Mouse (Mus musculus) neutrophil, adult 5-6 weeks (primary cell): Measurements from ENCODE around the gene Olfr177. TPM values are rescaled to one million over a fixed set of nuclear protein-coding genes. Genes with fewer than 3 reads are reported as not detected.

Experiments used
- ATAC-seq: fragments of 151-379, 151-347 bp; 2 replicates; pipeline ENCODE4 v1.8.0; 2017; ENCODE audit warnings: mild to moderate bottlenecking, moderate TSS enrichment; ENCODE audit not compliant: insufficient number of reproducible peaks, poor library complexity, low FRiP score, severe bottlenecking; ENCODE audit errors: extremely low read depth
- total RNA-seq: library from RNA; stranded (forward); fragments of 200-1000 nt; gene quantifications from 2 replicates; pipeline ENCODE4 v1.2.3, GENCODE M21; 2017

Olfr177 gene
- total RNA-seq: 0.25 TPM in 1 of 2 replicates, not detected in the other

DNA sequence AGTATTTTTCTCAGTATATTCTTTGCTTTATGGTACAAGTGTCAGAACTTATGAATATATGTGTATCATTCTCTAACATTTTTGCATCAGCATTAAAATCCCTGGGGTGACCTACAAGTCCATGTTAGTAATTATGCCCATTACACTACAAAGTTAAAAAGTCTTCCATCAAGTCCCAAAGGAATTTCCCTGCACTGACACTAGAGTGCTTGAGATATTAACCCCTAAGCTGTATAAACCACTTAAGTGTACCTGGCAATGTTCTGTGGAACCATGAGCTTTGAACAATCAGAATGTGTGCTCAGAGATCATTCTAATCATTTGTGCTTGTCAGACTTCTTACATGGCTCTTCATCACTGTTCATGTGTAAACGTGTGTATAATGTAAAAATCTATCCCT, at the start of gene Olfr177:
Gene Olfr177 (minus strand): TSS at position 101 of the 400 bp plus-strand sequence.
- ATAC-seq: no peak

DNA sequence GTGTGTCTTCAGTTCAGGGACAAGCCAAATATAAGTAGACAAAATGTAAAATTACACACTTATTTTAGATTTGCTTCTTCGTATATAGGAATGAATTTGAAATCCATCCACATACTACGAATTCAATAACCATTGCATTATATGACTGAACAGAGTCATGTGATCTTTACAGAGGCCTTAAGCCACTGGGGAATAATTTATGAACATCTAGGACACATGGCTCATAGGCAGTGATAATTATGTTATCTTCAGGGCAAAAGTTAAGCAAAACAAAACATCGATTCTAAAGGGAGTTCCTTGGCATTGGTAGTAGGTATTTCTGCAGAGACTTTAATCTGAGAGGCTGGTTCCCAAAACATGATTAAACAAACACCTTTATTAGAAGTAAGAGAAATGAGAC, 17.4 kb upstream of the Olfr177 start, which contains the start of gene Olfr178:
Gene Olfr178 (minus strand): TSS at position 101 of the 400 bp plus-strand sequence.
- ATAC-seq: no peak

DNA sequence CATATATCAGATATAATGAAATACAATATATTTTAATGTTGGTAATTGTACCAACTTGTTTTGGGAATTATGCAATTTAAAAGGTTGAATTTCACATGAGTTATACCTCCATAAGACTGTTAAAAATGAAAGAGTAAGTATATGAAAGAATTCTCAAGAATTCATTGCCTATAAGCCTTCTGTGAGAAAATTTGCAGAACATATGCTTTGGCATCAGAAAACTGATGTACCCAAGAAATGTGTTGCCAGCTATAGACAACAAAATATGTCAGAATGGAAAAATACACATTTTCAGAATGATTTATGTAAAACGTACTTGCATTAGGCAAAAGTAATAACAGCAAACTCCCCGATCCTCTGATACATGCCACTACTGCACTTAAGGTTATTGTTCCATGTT, 9.8 kb upstream of the Olfr177 start:
- no peak for ATAC-seq

DNA sequence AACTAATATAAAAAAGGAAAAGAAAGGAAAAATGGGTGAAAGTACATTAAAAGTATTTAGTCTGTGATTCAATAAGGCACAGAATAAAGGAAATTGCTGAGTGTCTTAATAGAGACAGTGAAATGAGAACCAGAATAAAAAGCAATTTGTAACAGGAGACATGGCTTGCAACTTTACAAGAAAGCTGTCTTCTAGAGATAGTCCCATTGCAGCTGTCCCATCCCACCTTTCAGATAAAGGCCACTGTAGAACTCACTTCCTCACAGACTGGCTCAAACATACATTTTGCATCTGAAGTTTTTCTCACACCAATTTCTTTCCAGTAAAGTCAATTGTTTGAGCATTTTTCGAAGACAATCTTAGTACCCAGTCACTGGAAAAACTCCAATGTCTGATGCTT, 13.1 kb downstream of the Olfr177 start:
- ATAC-seq: no peak

DNA sequence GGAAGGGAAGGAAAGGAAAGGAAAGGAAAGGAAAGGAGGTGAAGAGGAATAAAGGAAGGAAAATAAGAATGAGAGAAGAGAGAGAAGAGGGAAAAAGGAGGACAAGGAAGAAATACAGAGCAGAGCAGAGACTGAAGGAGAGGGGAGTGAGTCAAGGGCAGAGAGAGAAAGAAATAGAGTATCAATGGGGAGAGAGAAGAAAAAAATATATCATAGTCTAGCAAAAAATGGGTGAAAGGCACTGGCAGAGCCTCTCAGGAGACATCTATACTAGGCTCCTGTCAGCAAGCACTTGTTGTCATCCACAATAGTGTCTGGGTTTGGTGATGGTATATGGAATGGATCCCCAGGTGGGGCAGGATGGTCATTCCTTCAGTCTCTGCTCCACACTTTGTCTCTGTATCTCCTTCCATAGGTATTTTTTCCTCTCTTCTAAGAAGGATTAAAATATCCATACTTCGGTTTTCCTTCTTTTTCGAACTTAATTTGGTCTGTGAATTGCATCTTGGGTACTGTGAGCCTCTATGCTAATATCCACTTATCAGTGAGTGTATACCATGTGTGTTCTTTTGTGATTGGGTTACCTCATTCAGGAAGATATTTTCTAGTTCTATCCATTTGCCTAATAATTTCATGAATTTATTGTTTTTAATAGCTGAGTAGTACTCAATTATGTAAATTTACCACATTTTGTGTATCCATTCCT, 14.4 kb downstream of the Olfr177 start:
- ATAC-seq: no peak

DNA sequence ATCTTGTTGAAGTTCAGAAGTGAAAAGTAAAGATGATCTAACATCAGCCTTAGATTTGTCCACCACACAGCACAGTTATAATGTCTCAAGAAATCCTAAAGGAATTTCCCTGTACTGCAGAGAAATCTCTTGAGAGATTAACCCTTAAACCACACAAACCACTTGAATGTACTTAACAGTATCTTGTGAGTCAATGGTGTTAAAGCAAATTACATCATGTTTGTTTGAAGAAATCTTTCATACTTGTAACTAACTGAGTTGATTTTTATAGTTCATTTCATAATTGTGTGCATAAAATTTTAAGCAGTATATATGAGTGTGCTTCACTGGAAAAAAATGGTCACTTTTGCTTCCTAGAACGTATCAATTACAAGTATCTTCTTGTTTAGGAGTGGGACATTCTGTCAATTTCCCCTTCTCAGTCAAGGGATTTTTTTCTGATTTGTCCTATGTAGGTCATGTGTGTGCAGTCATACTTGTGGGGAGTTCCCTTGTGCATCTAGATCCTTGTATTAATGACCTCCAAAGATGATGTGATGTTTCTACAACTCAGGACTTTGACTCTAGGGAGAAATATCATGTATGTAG, 47.7 kb downstream of the Olfr177 start, which contains the start of gene Olfr175-ps1:
Gene Olfr175-ps1 (minus strand): TSS at position 51 of the 588 bp plus-strand sequence.
- ATAC-seq: no peak

Other genes starting within 250 kb of the Olfr177 start
- not detected in 2 replicates for gene E330017A01Rik, start 236.0 kb downstream of the Olfr177 start, total RNA-seq
- gene Cpox, start 204.5 kb downstream of the Olfr177 start, total RNA-seq: 13.8 and 14.4 TPM in 2 replicates
- 0.23 and 0.86 TPM in 2 replicates for gene Gpr15, start 155.7 kb downstream of the Olfr177 start, total RNA-seq
- 29.8 and 30.6 TPM in 2 replicates for gene Cldnd1, start 146.9 kb downstream of the Olfr177 start, total RNA-seq
- gene Olfr172, start 111.6 kb downstream of the Olfr177 start, total RNA-seq: not detected in 2 replicates
- not detected in 2 replicates for gene Olfr173, start 74.5 kb downstream of the Olfr177 start, total RNA-seq
- gene Olfr175-ps1, start 48.0 kb downstream of the Olfr177 start, total RNA-seq: not detected in 2 replicates
- gene Olfr178, start 17.3 kb upstream of the Olfr177 start, total RNA-seq: not detected in 2 replicates
- gene Olfr181, start 54.0 kb upstream of the Olfr177 start, total RNA-seq: not detected in 2 replicates
- not detected in 2 replicates for gene Olfr180, start 54.6 kb upstream of the Olfr177 start, total RNA-seq
- gene Olfr183, start 120.6 kb upstream of the Olfr177 start, total RNA-seq: not detected in 2 replicates
- not detected in 2 replicates for gene Olfr186, start 155.5 kb upstream of the Olfr177 start, total RNA-seq
- gene Olfr187, start 165.0 kb upstream of the Olfr177 start, total RNA-seq: not detected in 2 replicates
- under 0.01 TPM in 1 of 2 replicates, not detected in the other for gene Olfr190, start 203.2 kb upstream of the Olfr177 start, total RNA-seq
- not detected in 2 replicates for gene Olfr191, start 215.1 kb upstream of the Olfr177 start, total RNA-seq
- not detected in 2 replicates for gene Olfr193, start 237.1 kb upstream of the Olfr177 start, total RNA-seq
- gene Olfr194, start 246.3 kb upstream of the Olfr177 start, total RNA-seq: 0.12 TPM in 1 of 2 replicates, not detected in the other